Mouse (Mus musculus): Measurements from ENCODE around the gene Lyplal1.

DNA sequence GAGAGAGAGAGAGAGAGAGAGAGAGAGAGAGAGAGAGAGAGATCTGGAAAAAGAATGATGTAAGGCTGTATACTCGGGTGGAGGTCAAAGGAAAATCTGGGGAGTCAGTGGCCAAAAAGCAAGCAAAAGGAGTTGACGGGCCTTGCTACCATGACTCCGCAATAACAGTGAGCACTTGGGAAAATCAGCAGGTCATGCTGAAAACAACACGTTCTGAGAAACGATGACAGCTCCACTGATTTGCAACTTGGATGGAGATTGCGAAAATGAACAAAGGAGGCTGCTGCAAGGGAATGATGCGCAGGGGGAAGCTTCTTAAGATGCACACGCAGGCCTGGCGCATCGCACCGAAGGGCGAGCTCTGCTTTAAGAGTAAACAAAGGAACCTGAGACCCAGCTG is 46.1 kb upstream of the Lyplal1 start:
- TF ChIP-seq CTCF (IDR thresholded peaks at IDR 0.05; ENCODE audit: borderline replicate concordance, insufficient read depth, low read depth, low read length), result no peak
- TF ChIP-seq POLR2A (IDR thresholded peaks at IDR 0.05; ENCODE audit: borderline replicate concordance, insufficient read depth, low read length), result no peak
